Mouse (Mus musculus) erythroblast, embryonic 14.5 days (primary cell): ENCODE results near the gene Hacd2.

Experiments
- GATA1 ChIP-seq: IDR thresholded peaks from 2 replicates; pipeline ENCODE4 v1.6.1; 2012; ENCODE audit warnings: low read length, inconsistent platforms, mixed read lengths
- TAL1 ChIP-seq: IDR thresholded peaks from 3 replicates; pipeline ENCODE4 v1.6.1; 2012; ENCODE audit warnings: low read length, inconsistent platforms, mixed read lengths

GRCm38 (mm10) chr16:35007361-35007760, 14.9 kb upstream of the Hacd2 start:
- TF ChIP-seq GATA1 (no peak), TAL1 (no peak)
